Mouse (Mus musculus): Measurements from ENCODE around the gene Adarb2. TPM values are rescaled to one million over a fixed set of nuclear protein-coding genes. Genes with fewer than 3 reads are reported as not detected.

Adarb2 gene
- total RNA-seq, 4 experiments from 2014 or later: not detected

DNA sequence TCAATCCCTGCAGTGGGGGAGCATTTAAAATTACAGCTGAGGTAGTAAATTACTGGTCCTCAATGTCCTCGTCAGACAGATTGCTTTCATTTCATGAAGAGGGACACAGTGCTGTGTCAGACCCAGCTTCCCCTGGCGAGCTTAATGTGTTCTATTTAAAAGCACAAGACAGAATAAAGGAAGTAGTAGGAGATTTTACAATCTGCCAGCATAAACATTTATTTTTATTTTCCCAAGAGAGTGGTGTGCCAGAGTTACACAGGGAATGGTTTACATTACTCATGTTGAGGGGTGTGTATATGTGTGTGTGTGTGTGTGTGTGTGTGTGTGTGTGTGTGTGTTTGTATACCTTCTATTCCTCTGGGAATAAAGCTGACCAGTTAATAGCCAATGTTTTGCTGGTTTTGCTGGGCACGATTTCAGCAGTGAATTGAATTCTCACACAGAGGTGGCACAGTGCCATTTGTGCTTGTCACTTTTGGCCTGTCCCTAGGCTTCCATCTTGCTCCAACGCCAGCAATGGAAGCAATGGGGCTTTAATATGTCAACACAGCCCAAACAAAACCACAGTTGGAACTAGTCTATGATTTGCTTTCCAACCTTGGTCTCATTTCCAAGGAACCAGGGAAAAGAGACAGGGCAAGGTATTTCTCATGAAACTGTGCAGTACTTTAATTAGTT, 282.1 kb downstream of the Adarb2 start:
- peak in 1 of 2 experiments; percentile 12 for DNase-seq (ENCODE audit: low spot score in 2 of 2)

- no peak for DNase-seq (ENCODE audit: low spot score in 2 of 2)
These were observed 285.2 kb downstream of the Adarb2 start for GRCm38 (mm10) chr13:8487756-8488434.

DNA sequence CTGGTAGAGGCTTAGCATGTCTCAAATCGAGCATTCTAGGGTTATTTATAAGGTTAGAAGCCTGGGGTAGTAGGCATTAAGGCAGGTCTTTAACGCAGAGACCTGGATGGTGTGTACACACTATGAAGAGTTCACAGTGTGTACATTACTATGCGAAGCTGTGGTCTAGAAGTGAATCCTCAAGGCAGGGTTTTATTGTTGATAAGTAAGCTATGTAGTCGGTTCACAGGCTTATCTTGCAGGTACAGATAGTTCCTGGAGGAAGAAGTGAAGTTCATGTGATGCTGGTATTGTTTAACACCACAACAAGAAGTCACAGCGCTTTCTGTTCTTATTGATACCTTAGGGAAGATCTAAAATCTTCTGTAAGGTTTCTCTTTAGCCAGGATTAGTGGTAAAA, 290.7 kb downstream of the Adarb2 start:
- DNase-seq (ENCODE audit: low spot score in 2 of 2): no peak

GRCm38 (mm10) chr13:8499551-8499950, 296.9 kb downstream of the Adarb2 start:
- no peak for DNase-seq (ENCODE audit: low spot score in 2 of 2)

- no peak for DNase-seq (ENCODE audit: low spot score in 2 of 2)
These were observed 308.6 kb downstream of the Adarb2 start for GRCm38 (mm10) chr13:8511069-8511817.

GRCm38 (mm10) chr13:8515979-8516715, 313.5 kb downstream of the Adarb2 start:
- no peak for DNase-seq (ENCODE audit: low spot score in 2 of 2)

DNA sequence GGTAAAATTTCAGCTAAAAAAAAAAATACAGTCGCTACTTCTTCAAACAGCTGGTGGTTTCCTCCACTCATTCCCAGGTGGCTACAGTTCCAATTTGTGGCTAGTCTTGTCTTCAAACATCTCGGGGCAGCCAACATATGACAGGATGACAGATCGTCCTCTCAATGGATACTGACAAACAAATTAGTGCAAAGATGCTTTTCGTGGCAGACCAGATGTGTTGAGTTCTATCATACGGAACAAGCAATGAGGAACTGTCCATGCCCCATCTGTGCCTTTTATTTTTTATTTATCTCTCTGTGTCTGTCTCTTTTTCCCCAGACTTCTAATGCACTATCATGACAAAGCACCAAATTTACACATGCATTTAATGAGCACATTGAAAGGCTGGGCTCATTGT, 316.5 kb downstream of the Adarb2 start:
- no peak for DNase-seq (ENCODE audit: low spot score in 2 of 2)

- no peak for DNase-seq (ENCODE audit: low spot score in 2 of 2)
These were observed 323.3 kb downstream of the Adarb2 start for GRCm38 (mm10) chr13:8525748-8526631.

DNA sequence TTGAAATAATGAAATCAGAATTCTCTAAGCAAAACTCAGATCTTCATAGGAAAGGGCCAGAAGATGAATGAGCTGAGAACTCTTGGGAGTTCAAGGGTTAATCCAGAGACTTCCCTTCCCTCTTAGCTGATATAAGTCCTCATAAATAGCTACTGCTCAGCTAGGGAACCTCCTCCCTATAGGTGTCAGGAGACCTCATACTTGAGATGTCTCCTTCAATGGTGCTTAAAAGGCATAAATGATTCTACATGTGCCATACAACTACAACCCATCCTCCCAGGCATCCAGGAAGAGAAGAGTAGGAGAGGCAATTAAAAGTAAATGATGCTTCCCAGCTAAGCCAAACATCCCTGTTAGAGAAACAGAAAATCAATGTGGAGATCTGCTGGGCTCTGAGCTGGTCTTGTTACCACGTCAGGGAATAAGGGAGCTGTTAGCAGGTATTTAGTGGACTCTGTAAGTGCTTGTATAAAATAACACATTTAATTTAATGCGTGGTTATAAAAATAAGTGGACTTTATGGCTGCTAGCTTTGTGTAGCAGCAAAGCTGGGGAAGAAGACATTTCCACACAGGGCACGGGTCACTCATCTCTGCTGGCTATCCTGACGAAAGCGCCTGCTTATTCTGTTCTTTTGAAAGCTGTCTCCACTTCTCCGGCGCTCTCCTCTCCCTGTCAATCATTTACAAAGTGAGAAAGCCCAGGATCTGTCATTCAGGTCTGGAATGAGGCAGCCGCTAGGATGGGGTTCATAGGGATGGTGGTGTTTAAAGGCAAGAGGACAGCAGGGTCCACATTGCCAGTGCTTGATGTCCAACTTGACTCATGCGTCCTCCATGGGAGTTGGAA, 331.8 kb downstream of the Adarb2 start:
- no peak for DNase-seq (ENCODE audit: low spot score in 2 of 2)

GRCm38 (mm10) chr13:8538481-8538880, 335.8 kb downstream of the Adarb2 start:
- no peak for DNase-seq (ENCODE audit: low spot score in 2 of 2)

- DNase-seq (ENCODE audit: low spot score in 2 of 2): no peak
These were observed 336.2 kb downstream of the Adarb2 start for GRCm38 (mm10) chr13:8538896-8539295.

GRCm38 (mm10) chr13:8542684-8543083, 340.0 kb downstream of the Adarb2 start:
- DNase-seq (ENCODE audit: low spot score in 2 of 2): no peak

DNA sequence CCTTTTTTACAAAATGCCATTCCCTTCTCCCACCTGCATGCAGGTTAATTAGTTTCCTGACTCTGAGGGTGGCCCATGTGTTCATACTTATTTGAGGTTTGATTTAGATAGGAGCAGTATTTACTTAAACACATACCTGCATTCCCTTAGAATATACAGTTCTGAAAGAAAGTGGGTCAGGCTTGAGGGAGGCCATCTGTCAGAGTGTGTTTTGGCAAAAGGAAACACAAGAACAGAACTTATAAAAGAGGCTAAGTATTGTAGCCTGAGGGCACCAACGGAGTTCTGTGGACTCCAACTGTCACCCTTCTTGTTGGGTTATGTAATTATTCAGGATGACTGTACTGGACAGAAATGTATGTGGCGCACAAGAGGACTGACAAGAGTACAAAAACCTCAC, 349.6 kb downstream of the Adarb2 start:
- DNase-seq (ENCODE audit: low spot score in 2 of 2): no peak

DNA sequence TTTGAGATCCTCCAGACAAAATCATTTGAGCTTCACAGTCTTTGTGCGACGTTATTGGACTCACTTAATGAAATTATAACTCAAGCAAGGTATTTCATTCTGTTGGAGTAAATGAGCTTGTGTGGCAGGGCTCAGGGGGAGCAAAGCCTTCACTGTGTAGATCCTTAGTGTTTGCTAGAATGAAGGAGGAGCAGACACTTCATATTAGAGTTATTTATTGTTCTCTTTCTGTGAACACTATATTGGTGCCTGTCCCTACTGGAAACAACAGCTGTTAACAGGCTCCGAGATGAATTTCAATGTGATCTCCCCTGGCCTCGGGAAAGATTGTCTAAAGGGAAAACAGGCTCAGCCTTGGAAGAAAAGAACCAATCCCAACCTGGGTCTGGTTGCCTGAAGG, 355.1 kb downstream of the Adarb2 start:
- no peak for DNase-seq (ENCODE audit: low spot score in 2 of 2)

- no peak for DNase-seq (ENCODE audit: low spot score in 2 of 2)
These were observed 357.8 kb downstream of the Adarb2 start for GRCm38 (mm10) chr13:8560485-8560884.

DNA sequence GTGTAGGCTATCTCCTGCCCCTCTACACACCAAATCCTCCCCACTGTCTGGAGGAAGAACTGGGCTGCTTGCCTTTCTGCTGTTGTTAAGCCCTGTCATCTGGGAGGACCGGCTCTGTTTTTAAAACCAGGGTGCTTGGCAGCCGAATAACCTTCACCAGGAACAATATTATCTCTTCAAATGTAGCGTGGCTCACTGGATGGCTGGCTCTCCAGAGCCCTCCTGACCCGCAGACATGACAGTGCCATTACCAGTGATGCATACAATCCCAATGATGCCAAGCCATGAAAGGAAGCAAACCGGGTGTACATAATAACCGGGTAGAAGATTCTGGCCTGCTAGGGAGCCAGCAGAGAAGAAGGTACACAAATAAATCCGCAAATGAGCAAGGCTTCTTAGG, 360.5 kb downstream of the Adarb2 start:
- no peak for DNase-seq (ENCODE audit: low spot score in 2 of 2)

GRCm38 (mm10) chr13:8567111-8568026, 364.7 kb downstream of the Adarb2 start:
- DNase-seq (ENCODE audit: low spot score in 2 of 2): no peak

DNA sequence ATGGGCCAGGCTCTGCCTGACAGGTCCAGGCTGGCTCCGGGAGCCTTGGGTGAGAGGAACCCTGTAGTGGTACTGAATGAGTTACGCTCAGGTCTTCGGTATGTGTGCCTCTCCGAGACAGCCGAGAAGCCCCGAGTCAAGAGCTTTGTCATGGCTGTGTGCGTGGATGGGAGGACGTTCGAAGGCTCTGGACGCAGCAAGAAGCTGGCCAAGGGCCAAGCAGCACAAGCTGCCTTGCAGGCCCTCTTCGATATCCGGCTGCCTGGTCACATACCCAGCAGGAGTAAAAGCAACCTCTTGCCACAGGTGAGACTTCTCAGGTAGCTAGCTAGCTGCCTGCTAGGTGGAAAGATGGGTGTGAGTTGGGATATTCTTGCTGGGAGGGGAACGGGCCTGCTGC, 367.6 kb downstream of the Adarb2 start:
- no peak for DNase-seq (ENCODE audit: low spot score in 2 of 2)

GRCm38 (mm10) chr13:8573908-8574307, 371.2 kb downstream of the Adarb2 start:
- DNase-seq (ENCODE audit: low spot score in 2 of 2): no peak
